ENCODE assay signal across 29 mouse cellular contexts in the genomic region with DNA sequence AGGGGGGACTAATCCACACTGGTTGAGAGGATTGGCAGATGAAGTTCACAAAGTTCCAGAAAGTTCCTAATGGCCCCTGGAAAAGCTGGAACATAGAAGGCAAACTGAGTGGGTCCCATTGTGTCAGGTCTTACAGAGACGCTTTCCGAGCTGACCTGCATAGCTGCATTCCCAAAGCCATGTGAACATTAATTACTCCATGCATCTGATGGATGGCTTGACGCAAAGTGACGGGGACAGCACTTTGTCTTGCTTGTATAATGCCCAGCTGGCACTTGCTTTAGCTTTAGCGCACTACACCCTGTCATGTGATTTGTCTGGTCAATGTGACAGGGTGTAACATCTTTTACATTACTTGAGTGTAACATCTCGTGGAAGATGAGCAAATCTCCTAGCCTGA.
"Had no signal": no experiment of that assay in that cellular context is flagged by ENCODE, and none has a peak within 500 bp of the region (broad histone marks: within the 10 kb centered on the region; RNA-seq: fewer than 3 reads in every experiment).

No protein-coding gene starts in this region.

- H3K9ac ChIP-seq: embryonic facial prominence, embryonic 12.5 days; embryonic facial prominence, embryonic 13.5 days; embryonic facial prominence, embryonic 15.5 days; forebrain, embryonic 12.5 days; forebrain, embryonic 13.5 days; forebrain, embryonic 15.5 days; forebrain, postnatal 0 days had no signal

- H3K27me3 ChIP-seq: embryonic facial prominence, embryonic 12.5 days; embryonic facial prominence, embryonic 13.5 days; embryonic facial prominence, embryonic 15.5 days; forebrain, embryonic 12.5 days; forebrain, embryonic 13.5 days; forebrain, embryonic 15.5 days had no signal

- H3K4me1 ChIP-seq: embryonic facial prominence, embryonic 12.5 days had no signal

- DNase-seq: cerebellum, adult 2 months; cerebellum, adult 8-10 months; cerebellum, adult 9-10 months; cerebellum, adult 9-11 months; cerebellum, postnatal 10 days; cerebellum, postnatal 14 days; cerebellum, postnatal 25 days; cerebellum, postnatal 36 days; embryo, embryonic 11 days; forebrain, postnatal 0 days; gastrocnemius, adult 2 months; gastrocnemius, postnatal 10 days; gastrocnemius, postnatal 14 days; gastrocnemius, postnatal 25 days; gastrocnemius, postnatal 36 days; heart, adult 11 months; heart, adult 18-20 months; heart, adult 2 months had no signal

- H3K27ac ChIP-seq: embryonic facial prominence, embryonic 10.5 days; embryonic facial prominence, embryonic 12.5 days; embryonic facial prominence, embryonic 13.5 days; embryonic facial prominence, embryonic 15.5 days; forebrain, embryonic 10.5 days; forebrain, embryonic 12.5 days; forebrain, embryonic 13.5 days; forebrain, embryonic 15.5 days; gastrocnemius, adult 2 months; heart, adult 2 months had no signal

- H3K4me3 ChIP-seq: embryonic facial prominence, embryonic 10.5 days; embryonic facial prominence, embryonic 12.5 days; embryonic facial prominence, embryonic 13.5 days; embryonic facial prominence, embryonic 15.5 days; erythroblast, embryonic 14.5 days; forebrain, embryonic 10.5 days; forebrain, embryonic 12.5 days; forebrain, embryonic 13.5 days; forebrain, embryonic 15.5 days; gastrocnemius, adult 2 months; heart, adult 2 months had no signal

- H3K4me2 ChIP-seq: embryonic facial prominence, embryonic 12.5 days; embryonic facial prominence, embryonic 13.5 days; embryonic facial prominence, embryonic 15.5 days; forebrain, embryonic 12.5 days; forebrain, embryonic 13.5 days; forebrain, embryonic 15.5 days had no signal

- H3K36me3 ChIP-seq: embryonic facial prominence, embryonic 10.5 days; embryonic facial prominence, embryonic 12.5 days; embryonic facial prominence, embryonic 13.5 days; embryonic facial prominence, embryonic 15.5 days; forebrain, embryonic 10.5 days; forebrain, embryonic 12.5 days; forebrain, embryonic 15.5 days had no signal

- ATAC-seq: forebrain, embryonic 13.5 days; forebrain, embryonic 14.5 days; forebrain, embryonic 15.5 days; forebrain, embryonic 16.5 days; forebrain, postnatal 0 days had no signal

- H3K9me3 ChIP-seq: embryonic facial prominence, embryonic 10.5 days; embryonic facial prominence, embryonic 12.5 days; embryonic facial prominence, embryonic 13.5 days; embryonic facial prominence, embryonic 15.5 days; forebrain, embryonic 12.5 days; forebrain, embryonic 13.5 days; forebrain, embryonic 15.5 days had no signal
